ENCODE assay signal across 8 mouse cellular contexts in the genomic region with DNA sequence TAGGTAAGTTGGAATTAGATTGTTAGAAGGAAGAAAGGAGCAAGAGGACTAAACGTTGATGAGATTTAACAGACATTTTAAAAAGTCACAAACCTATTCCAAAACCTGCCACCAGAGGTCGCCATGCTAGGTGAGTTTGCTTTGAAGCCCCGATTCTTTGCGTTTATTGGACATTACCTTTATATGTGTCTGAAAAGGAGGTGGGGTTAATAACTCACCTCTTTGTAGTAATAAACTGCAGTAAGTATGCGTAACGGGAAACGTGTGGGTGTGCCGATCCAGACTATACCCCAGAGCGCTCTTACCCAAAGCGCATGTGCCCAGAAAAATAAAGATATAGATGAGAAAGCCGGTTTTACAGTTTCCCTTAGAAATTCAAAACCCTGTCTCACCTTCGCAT. TPM values are rescaled to one million over a fixed set of nuclear protein-coding genes. Genes with fewer than 3 reads are reported as not detected.
DNase-seq lines count a peak whose midpoint lies in the region; TF ChIP-seq lines count a peak whose summit lies in the region.

No protein-coding gene starts in this region.

- peak; percentile 40; the same call in 1 of the 2 replicates for TF ChIP-seq CTCF in cortical plate, adult 2 months (IDR thresholded peaks at IDR 0.05; ENCODE audit: extremely low read depth, insufficient read depth, low read length)

- no peaks in the 10 kb centered on the region for H3K9me3 ChIP-seq in midbrain, embryonic 10.5 days (replicated peaks)

- intact Hi-C loops in heart, postnatal 10 days (cut with DNase I): loop anchor here (2.0 to 10.0 kb wide), 3 partner anchors 767 to 1307 kb away; no protein-coding TSS in a partner anchor

- no peaks in the 10 kb centered on the region for H3K36me3 ChIP-seq in midbrain, embryonic 10.5 days

- WGBS in midbrain, embryonic 10.5 days: 4% methylated on average over 12 of the region's 12 CpGs

- H3K27ac ChIP-seq in cortical plate, adult 2 months (ENCODE audit: insufficient read depth, low read length): no peak overlapping the region
- no peak overlapping the region for H3K27ac ChIP-seq in midbrain, embryonic 10.5 days (replicated peaks)

- no peak for TF ChIP-seq POLR2A in cortical plate, adult 2 months (IDR thresholded peaks at IDR 0.05; ENCODE audit: extremely low read depth, insufficient read depth, low read length)

- peak; percentile 8 for DNase-seq in right cerebral cortex, adult 18-20 months
- DNase-seq in right cerebral cortex, postnatal 36 days (ENCODE audit: low spot score in 2 of 2): no peak
- DNase-seq in heart, postnatal 10 days: peak; percentile 7 to 39
- peak; percentile 64 for DNase-seq in kidney, postnatal 4 days
- DNase-seq in midbrain, embryonic 10.5 days (ENCODE audit: low spot score): peak; percentile 54
- DNase-seq in thymus, postnatal 14 days: no peak
- DNase-seq in spleen, adult 18-20 months: no peak

- peaks cover 87% of the 10 kb centered on the region for H3K27me3 ChIP-seq in midbrain, embryonic 10.5 days (ENCODE audit: low read depth, poor library complexity, severe bottlenecking)

- no peaks in the 10 kb centered on the region for H3K4me1 ChIP-seq in cortical plate, adult 2 months (ENCODE audit: control insufficient read depth, insufficient read depth, low read length)
- peaks cover 11% of the 10 kb centered on the region for H3K4me1 ChIP-seq in midbrain, embryonic 10.5 days

- no peak overlapping the region for H3K4me3 ChIP-seq in cortical plate, adult 2 months (ENCODE audit: insufficient read depth, low read length)
- peak overlapping the region; percentile 40 for H3K4me3 ChIP-seq in midbrain, embryonic 10.5 days

RNA-seq across cellular contexts. Expression of a gene that starts 3.1 kb away (rescaled TPM):
- polyA plus RNA-seq in cortical plate, adult 2 months (2012; rRNA removed): 0.29 and 0.42 TPM in 2 replicates
- not detected for total RNA-seq in heart, postnatal 10 days (2021)
- 24.7 and 33.7 TPM in 2 replicates for polyA plus RNA-seq in midbrain, embryonic 10.5 days (2016; fragmentation: Nextera tagmentation; extraction: Ambion mirVana)

Comparison
In these comparisons a context has a peak if more than half of its experiments do, and no peak if none do; other contexts are left out.
1. DNase-seq: peak in right cerebral cortex, adult 18-20 months (single experiment), heart, postnatal 10 days (2 of 2), kidney, postnatal 4 days (2 of 2) and midbrain, embryonic 10.5 days (single experiment); none in right cerebral cortex, postnatal 36 days (0 of 2), thymus, postnatal 14 days (single experiment) and spleen, adult 18-20 months (0 of 2).
2. RNA of a gene that starts 3.1 kb away (polyA plus RNA-seq): 24.7 to 33.7 TPM in midbrain, embryonic 10.5 days; 0.29 to 0.42 TPM in cortical plate, adult 2 months; every median in the first group is over 10 times any median in the second.